Mouse (Mus musculus): ENCODE results near the gene Pik3cd.

- TF ChIP-seq GATA1 (IDR thresholded peaks at IDR 0.05; ENCODE audit: low read length) = no peak
- TF ChIP-seq TAL1 (IDR thresholded peaks at IDR 0.05; ENCODE audit: low read length) = no peak
Measured at GRCm38 (mm10) chr4:149623711-149624110, 78.7 kb downstream of the Pik3cd start.

Measured in erythroblast, embryonic 14.5 days (primary cell).